Mouse (Mus musculus) forebrain, postnatal 0 days (tissue): ENCODE results near the gene Fam189a2. TPM values are rescaled to one million over a fixed set of nuclear protein-coding genes. Genes with fewer than 3 reads are reported as not detected.

Source experiments
- ATAC-seq: fragments of 200-750 bp; cut with Nextera tagmentation; 2 replicates; pipeline ENCODE4 v1.8.0; 2017; ENCODE audit warnings: mild to moderate bottlenecking, moderate library complexity
- DNase-seq: peaks from one replicate; pipeline ENCODE4 v3.0.0-alpha.2; 2015
- H3K27ac ChIP-seq: fragments of 300-500 bp; sonication (generic); 2 replicates; pipeline ENCODE4 v1.5.1; 2014; ENCODE audit warnings: low read depth, mild to moderate bottlenecking, antibody characterized with exemption, low read length, moderate library complexity, mixed read lengths
- H3K27me3 ChIP-seq: fragments of 300-500 bp; sonication (generic); 2 replicates; pipeline ENCODE4 v1.6.1; 2014; ENCODE audit warnings: mild to moderate bottlenecking, low read length, mixed read lengths; ENCODE audit not compliant: insufficient read depth
- H3K36me3 ChIP-seq: fragments of 300-500 bp; sonication (generic); 2 replicates; pipeline ENCODE4 v1.6.1; 2014; ENCODE audit warnings: mild to moderate bottlenecking, moderate library complexity; ENCODE audit not compliant: insufficient read depth
- H3K4me1 ChIP-seq: fragments of 300-500 bp; sonication (generic); 2 replicates; pipeline ENCODE4 v1.6.1; 2014; ENCODE audit warnings: antibody characterized with exemption; ENCODE audit not compliant: insufficient read depth
- H3K4me2 ChIP-seq: fragments of 300-500 bp; sonication (generic); 2 replicates; pipeline ENCODE4 v1.6.1; 2014; ENCODE audit warnings: low read depth, mild to moderate bottlenecking, moderate library complexity
- H3K4me3 ChIP-seq: fragments of 300-500 bp; sonication (generic); 2 replicates; pipeline ENCODE4 v1.5.1; 2014; ENCODE audit warnings: low read depth, low read length, mixed read lengths
- H3K9ac ChIP-seq: fragments of 300-500 bp; sonication (generic); 2 replicates; pipeline ENCODE4 v1.6.1; 2014; ENCODE audit warnings: mild to moderate bottlenecking
- H3K9me3 ChIP-seq: fragments of 300-500 bp; sonication (generic); 2 replicates; pipeline ENCODE4 v1.6.1; 2016; ENCODE audit warnings: low read length
- CTCF ChIP-seq: sonication (generic); IDR thresholded peaks from 2 replicates; pipeline ENCODE4 v1.5.1; 2016; ENCODE audit warnings: antibody characterized with exemption, control low read depth, low read depth
- WGBS: fragments of 180-500 bp; shearing (Covaris S2); extraction: QIAGEN DNeasy Blood & Tissue Kit; methylation state at CpG from one replicate; pipeline ENCODE4 v1.1.7; 2014; 5-methylcytosine and 5-hydroxymethylcytosine counted together
- polyA plus RNA-seq: library from polyadenylated mRNA; unstranded; fragments of >200 nt; fragmentation: Nextera tagmentation; extraction: Ambion mirVana; gene quantifications from 2 replicates; pipeline ENCODE4 v1.2.1, GENCODE M21; 2015
- total RNA-seq: library from RNA; depleted of rRNA; stranded (reverse); fragments of >200 nt; gene quantifications from 2 replicates; pipeline ENCODE4 v1.2.3, GENCODE M21; 2014

Fam189a2 gene
- total and polyA plus RNA-seq, 2 experiments from 2014 or later = 2.5 to 8.2 TPM

GRCm38 (mm10) chr19:24025876-24026275, 4.9 kb downstream of the Fam189a2 start:
- 53% methylated on average over 5 of the region's 5 CpGs for WGBS
- H3K9me3 ChIP-seq = no peaks in the 10 kb centered on the region
- TF ChIP-seq CTCF = no peak
- H3K4me2 ChIP-seq = no peak overlapping the region
- peaks cover 10% of the 10 kb centered on the region for H3K27me3 ChIP-seq
- no peak overlapping the region for H3K27ac ChIP-seq
- H3K4me3 ChIP-seq = no peak overlapping the region
- ATAC-seq (no peak), DNase-seq (no peak)
- H3K4me1 ChIP-seq = peaks cover 8% of the 10 kb centered on the region; the same call in 1 of the 2 replicates
- H3K9ac ChIP-seq = no peak overlapping the region
- H3K36me3 ChIP-seq = no peaks in the 10 kb centered on the region

GRCm38 (mm10) chr19:24024667-24025066, 6.2 kb downstream of the Fam189a2 start:
- H3K36me3 ChIP-seq = no peaks in the 10 kb centered on the region
- WGBS = 33% methylated on average over 1 of the region's 1 CpGs
- no peak overlapping the region for H3K4me2 ChIP-seq
- H3K9me3 ChIP-seq = no peaks in the 10 kb centered on the region
- DNase-seq (no peak), ATAC-seq (no peak)
- no peak overlapping the region for H3K4me3 ChIP-seq
- peaks cover 4% of the 10 kb centered on the region; the same call in 1 of the 2 replicates for H3K27me3 ChIP-seq
- no peak for TF ChIP-seq CTCF
- H3K9ac ChIP-seq = no peak overlapping the region
- H3K27ac ChIP-seq = no peak overlapping the region
- peaks cover 4% of the 10 kb centered on the region; the same call in 1 of the 2 replicates for H3K4me1 ChIP-seq

- H3K9ac ChIP-seq = no peak overlapping the region
- H3K27ac ChIP-seq = no peak overlapping the region
- no peak overlapping the region for H3K4me3 ChIP-seq
- no peaks in the 10 kb centered on the region for H3K27me3 ChIP-seq
- H3K4me1 ChIP-seq = 0 out of 2 replicates have a peak, but pooled peaks cover 3% of the 10 kb centered on the region
- no peaks in the 10 kb centered on the region for H3K36me3 ChIP-seq
- DNase-seq (no peak), ATAC-seq (peak; percentile 65; the same call in 1 of the 2 replicates)
- 15% methylated on average over 9 of the region's 9 CpGs for WGBS
- H3K4me2 ChIP-seq = no peak overlapping the region
- TF ChIP-seq CTCF = no peak
- H3K9me3 ChIP-seq = no peaks in the 10 kb centered on the region
These were observed 6.7 kb downstream of the Fam189a2 start for GRCm38 (mm10) chr19:24024131-24024530.

- H3K27ac ChIP-seq = no peak overlapping the region
- ATAC-seq = no peak
- no peaks in the 10 kb centered on the region for H3K36me3 ChIP-seq
- 0 out of 2 replicates have a peak, but pooled peaks cover 3% of the 10 kb centered on the region for H3K4me1 ChIP-seq
- TF ChIP-seq CTCF = no peak
- H3K4me2 ChIP-seq = no peak overlapping the region
- H3K9me3 ChIP-seq = no peaks in the 10 kb centered on the region
- no peak for DNase-seq
- no peak overlapping the region for H3K4me3 ChIP-seq
- no peak overlapping the region for H3K9ac ChIP-seq
- no peaks in the 10 kb centered on the region for H3K27me3 ChIP-seq
- WGBS = 79% methylated on average over 7 of the region's 7 CpGs
These were observed 7.5 kb downstream of the Fam189a2 start for GRCm38 (mm10) chr19:24023351-24023750.

GRCm38 (mm10) chr19:24022771-24023170, 8.0 kb downstream of the Fam189a2 start:
- no peak for TF ChIP-seq CTCF
- ATAC-seq = no peak
- Histone ChIP-seq H3K9me3 (no peaks in the 10 kb centered on the region), H3K27ac (no peak overlapping the region), H3K4me3 (no peak overlapping the region), H3K4me2 (no peak overlapping the region), H3K4me1 (0 out of 2 replicates have a peak, but pooled peaks cover 3% of the 10 kb centered on the region), H3K27me3 (no peaks in the 10 kb centered on the region), H3K9ac (no peak overlapping the region), H3K36me3 (no peaks in the 10 kb centered on the region)
- DNase-seq = no peak
- WGBS = 74% methylated on average over 3 of the region's 3 CpGs

- Histone ChIP-seq H3K4me2 (no peak overlapping the region), H3K4me1 (0 out of 2 replicates have a peak, but pooled peaks cover 3% of the 10 kb centered on the region), H3K9me3 (no peaks in the 10 kb centered on the region), H3K27me3 (no peaks in the 10 kb centered on the region), H3K9ac (no peak overlapping the region), H3K27ac (no peak overlapping the region), H3K36me3 (no peaks in the 10 kb centered on the region), H3K4me3 (no peak overlapping the region)
- no peak for TF ChIP-seq CTCF
- 93% methylated on average over 6 of the region's 6 CpGs for WGBS
- ATAC-seq (no peak), DNase-seq (no peak)
These were observed 8.5 kb downstream of the Fam189a2 start for GRCm38 (mm10) chr19:24022301-24022700.

GRCm38 (mm10) chr19:24020736-24021135, 10.1 kb downstream of the Fam189a2 start:
- Histone ChIP-seq H3K27ac (no peak overlapping the region), H3K4me3 (no peak overlapping the region), H3K4me1 (0 out of 2 replicates have a peak, but pooled peaks cover 3% of the 10 kb centered on the region), H3K4me2 (no peak overlapping the region), H3K9ac (no peak overlapping the region), H3K9me3 (no peaks in the 10 kb centered on the region), H3K36me3 (no peaks in the 10 kb centered on the region), H3K27me3 (no peaks in the 10 kb centered on the region)
- TF ChIP-seq CTCF = no peak
- no peak for ATAC-seq
- no peak for DNase-seq
- 85% methylated on average over 3 of the region's 3 CpGs for WGBS
